In genomic region chr5:81583425-81583824, GRCm38 (mm10) we compare ENCODE assay signal across 16 mouse cellular contexts.
DNase-seq lines count a peak whose midpoint lies in the region; TF ChIP-seq lines count a peak whose summit lies in the region.
"Had no signal": no experiment of that assay in that cellular context is flagged by ENCODE, and none has a peak within 500 bp of the region (broad histone marks: within the 10 kb centered on the region; RNA-seq: fewer than 3 reads in every experiment).

No protein-coding gene starts in this region.

- H3K36me3 ChIP-seq in kidney, adult 2 months (ENCODE audit: control insufficient read depth, insufficient read depth, low read length) = no peaks in the 10 kb centered on the region
- H3K36me3 ChIP-seq: forebrain, embryonic 15.5 days; G1E; heart, embryonic 15.5 days had no signal

- H3K4me1 ChIP-seq in kidney, adult 2 months (ENCODE audit: control insufficient read depth, insufficient read depth, low read length) = no peaks in the 10 kb centered on the region; the same call in 1 of the 2 replicates
- H3K4me1 ChIP-seq: forebrain, embryonic 15.5 days; heart, embryonic 15.5 days had no signal

- no peak overlapping the region for H3K27ac ChIP-seq in kidney, adult 2 months (ENCODE audit: insufficient read depth, low read depth, low read length)
- H3K27ac ChIP-seq: forebrain, embryonic 15.5 days; heart, adult 2 months; heart, embryonic 15.5 days had no signal

- H3K27me3 ChIP-seq in kidney, adult 2 months (replicated peaks; ENCODE audit: control insufficient read depth, insufficient read depth, low read length) = no peaks in the 10 kb centered on the region
- H3K27me3 ChIP-seq: forebrain, embryonic 15.5 days; heart, embryonic 15.5 days had no signal

- peak; percentile 21 for DNase-seq in adrenal gland, adult 2 months
- DNase-seq in adrenal gland, postnatal 25 days = no peak
- peak; percentile 84 for DNase-seq in heart, adult 11 months
- DNase-seq in heart, adult 18-20 months = no peak
- peak; percentile 47 for DNase-seq in kidney, adult 2 months
- DNase-seq in kidney, adult 18-20 months = no peak
- no peak for DNase-seq in lung, postnatal 14 days
- DNase-seq: B cell, adult 2 months; cerebellum, adult 2 months; cerebellum, postnatal 10 days; gastrocnemius, postnatal 36 days; heart, adult 2 months; heart, postnatal 14 days had no signal

- no peak for TF ChIP-seq POLR2A in kidney, adult 2 months (IDR thresholded peaks at IDR 0.05; ENCODE audit: low read depth, low read length)

- no peak for TF ChIP-seq CTCF in kidney, adult 2 months (conservative IDR thresholded peaks at IDR 0.05; ENCODE audit: insufficient read depth, insufficient read length, low read depth, low read length)

- WGBS in kidney, adult 2 months = 43% methylated on average over 3 of the region's 3 CpGs

- H3K4me3 ChIP-seq in kidney, adult 2 months (ENCODE audit: insufficient read depth, low read depth, low read length) = no peak overlapping the region
- H3K4me3 ChIP-seq: forebrain, embryonic 15.5 days; heart, adult 2 months; heart, embryonic 15.5 days had no signal

Comparison
In these comparisons a context has a peak if more than half of its experiments do, and no peak if none do; other contexts are left out.
1. DNase-seq: peak in adrenal gland, adult 2 months (single experiment), heart, adult 11 months (single experiment) and kidney, adult 2 months (single experiment); none in adrenal gland, postnatal 25 days (single experiment), heart, adult 18-20 months (0 of 2), kidney, adult 18-20 months (single experiment) and lung, postnatal 14 days (single experiment).